Mouse (Mus musculus): Measurements from ENCODE around the gene Specc1. TPM values are rescaled to one million over a fixed set of nuclear protein-coding genes. Genes with fewer than 3 reads are reported as not detected.

Gene Specc1
- polyA plus RNA-seq, 1 experiment from 2014 or later = 15.7 TPM

- Histone ChIP-seq H3K9ac (no peak overlapping the region), H3K9me3 (no peaks in the 10 kb centered on the region), H3K36me3 (replicated peaks) (no peaks in the 10 kb centered on the region), H3K27me3 (no peaks in the 10 kb centered on the region), H3K4me1 (peaks cover 4% of the 10 kb centered on the region; the same call in 1 of the 2 replicates), H3K4me2 (no peak overlapping the region), H3K27ac (no peak overlapping the region), H3K4me3 (replicated peaks) (no peak overlapping the region)
- 72% methylated on average over 7 of the region's 7 CpGs for WGBS
- no peak for ATAC-seq (ENCODE audit: low FRiP score)
Measured at GRCm38 (mm10) chr11:61971441-61972221, 15.1 kb downstream of the Specc1 start.

GRCm38 (mm10) chr11:61974106-61974707 is 17.6 kb downstream of the Specc1 start:
- Histone ChIP-seq H3K9me3 (no peaks in the 10 kb centered on the region), H3K9ac (no peak overlapping the region), H3K36me3 (replicated peaks) (no peaks in the 10 kb centered on the region), H3K27ac (no peak overlapping the region), H3K27me3 (no peaks in the 10 kb centered on the region), H3K4me2 (no peak overlapping the region), H3K4me1 (peaks cover 4% of the 10 kb centered on the region; the same call in 1 of the 2 replicates), H3K4me3 (replicated peaks) (no peak overlapping the region)
- 76% methylated on average over 13 of the region's 13 CpGs for WGBS
- ATAC-seq (ENCODE audit: low FRiP score) = no peak

GRCm38 (mm10) chr11:61975783-61976182 is 19.2 kb downstream of the Specc1 start:
- Histone ChIP-seq H3K4me2 (no peak overlapping the region), H3K36me3 (replicated peaks) (no peaks in the 10 kb centered on the region), H3K4me1 (peaks cover 4% of the 10 kb centered on the region; the same call in 1 of the 2 replicates), H3K9me3 (no peaks in the 10 kb centered on the region), H3K27me3 (no peaks in the 10 kb centered on the region), H3K9ac (no peak overlapping the region), H3K27ac (no peak overlapping the region), H3K4me3 (replicated peaks) (no peak overlapping the region)
- WGBS = 84% methylated on average over 1 of the region's 1 CpGs
- ATAC-seq (ENCODE audit: low FRiP score) = no peak

- Histone ChIP-seq H3K4me2 (no peak overlapping the region), H3K36me3 (replicated peaks) (no peaks in the 10 kb centered on the region), H3K27ac (no peak overlapping the region), H3K4me3 (replicated peaks) (no peak overlapping the region), H3K9me3 (no peaks in the 10 kb centered on the region), H3K4me1 (no peaks in the 10 kb centered on the region), H3K9ac (no peak overlapping the region), H3K27me3 (no peaks in the 10 kb centered on the region)
- WGBS = 78% methylated on average over 2 of the region's 2 CpGs
- ATAC-seq (ENCODE audit: low FRiP score) = no peak
Measured at GRCm38 (mm10) chr11:61981285-61981684, 24.7 kb downstream of the Specc1 start.

GRCm38 (mm10) chr11:61982828-61983227 is 26.3 kb downstream of the Specc1 start:
- no peak overlapping the region for H3K9ac ChIP-seq
- no peaks in the 10 kb centered on the region for H3K36me3 ChIP-seq (replicated peaks)
- H3K4me2 ChIP-seq = no peak overlapping the region
- H3K4me3 ChIP-seq (replicated peaks) = no peak overlapping the region
- WGBS = 86% methylated on average over 9 of the region's 9 CpGs
- H3K27me3 ChIP-seq = no peaks in the 10 kb centered on the region
- no peak for ATAC-seq (ENCODE audit: low FRiP score)
- no peak overlapping the region for H3K27ac ChIP-seq
- H3K9me3 ChIP-seq = no peaks in the 10 kb centered on the region
- no peaks in the 10 kb centered on the region for H3K4me1 ChIP-seq

- 80% methylated on average over 4 of the region's 4 CpGs for WGBS
- Histone ChIP-seq H3K27me3 (no peaks in the 10 kb centered on the region), H3K4me2 (no peak overlapping the region), H3K4me3 (replicated peaks) (no peak overlapping the region), H3K4me1 (no peaks in the 10 kb centered on the region), H3K27ac (no peak overlapping the region), H3K36me3 (replicated peaks) (no peaks in the 10 kb centered on the region), H3K9me3 (no peaks in the 10 kb centered on the region), H3K9ac (no peak overlapping the region)
- ATAC-seq (ENCODE audit: low FRiP score) = no peak
Measured at GRCm38 (mm10) chr11:61986939-61987338, 30.4 kb downstream of the Specc1 start.

GRCm38 (mm10) chr11:61989647-61990046 is 33.1 kb downstream of the Specc1 start:
- 85% methylated on average over 9 of the region's 9 CpGs for whole genome bisulfite sequencing
- H3K9ac ChIP-seq = no peak overlapping the region

GRCm38 (mm10) chr11:61991576-61991975 is 35.0 kb downstream of the Specc1 start:
- WGBS = 78% methylated on average over 2 of the region's 2 CpGs

More at GRCm38 (mm10) chr11:61989647-61990046, 33.1 kb downstream of the Specc1 start:
- 0 out of 2 replicates have a peak, but pooled peaks cover 2% of the 10 kb centered on the region for H3K27me3 ChIP-seq
- no peak for ATAC-seq (ENCODE audit: low FRiP score)
- no peaks in the 10 kb centered on the region for H3K9me3 ChIP-seq
- no peak overlapping the region for H3K27ac ChIP-seq
- no peaks in the 10 kb centered on the region for H3K4me1 ChIP-seq
- H3K4me3 ChIP-seq (replicated peaks) = no peak overlapping the region
- no peaks in the 10 kb centered on the region for H3K36me3 ChIP-seq (replicated peaks)
- H3K4me2 ChIP-seq = no peak overlapping the region

GRCm38 (mm10) chr11:61992671-61993285 is 36.2 kb downstream of the Specc1 start:
- no peaks in the 10 kb centered on the region for H3K9me3 ChIP-seq
- WGBS = 93% methylated on average over 4 of the region's 4 CpGs
- H3K4me1 ChIP-seq = no peaks in the 10 kb centered on the region
- no peaks in the 10 kb centered on the region for H3K36me3 ChIP-seq (replicated peaks)
- no peak overlapping the region for H3K4me2 ChIP-seq
- no peak overlapping the region for H3K27ac ChIP-seq
- no peak overlapping the region for H3K9ac ChIP-seq
- ATAC-seq (ENCODE audit: low FRiP score) = no peak
- 0 out of 2 replicates have a peak, but pooled peaks cover 3% of the 10 kb centered on the region for H3K27me3 ChIP-seq
- no peak overlapping the region for H3K4me3 ChIP-seq (replicated peaks)

More at GRCm38 (mm10) chr11:61991576-61991975, 35.0 kb downstream of the Specc1 start:
- no peak overlapping the region for H3K4me2 ChIP-seq
- 0 out of 2 replicates have a peak, but pooled peaks cover 3% of the 10 kb centered on the region for H3K27me3 ChIP-seq
- ATAC-seq (ENCODE audit: low FRiP score) = no peak
- no peaks in the 10 kb centered on the region for H3K9me3 ChIP-seq
- no peak overlapping the region for H3K4me3 ChIP-seq (replicated peaks)
- H3K4me1 ChIP-seq = no peaks in the 10 kb centered on the region
- H3K9ac ChIP-seq = no peak overlapping the region
- H3K36me3 ChIP-seq (replicated peaks) = no peaks in the 10 kb centered on the region
- H3K27ac ChIP-seq = no peak overlapping the region

GRCm38 (mm10) chr11:61999501-61999900 is 42.9 kb downstream of the Specc1 start:
- Histone ChIP-seq H3K9me3 (no peaks in the 10 kb centered on the region), H3K36me3 (replicated peaks) (no peaks in the 10 kb centered on the region), H3K4me2 (no peak overlapping the region), H3K4me3 (replicated peaks) (no peak overlapping the region), H3K9ac (no peak overlapping the region), H3K27ac (no peak overlapping the region), H3K4me1 (no peaks in the 10 kb centered on the region), H3K27me3 (0 out of 2 replicates have a peak, but pooled peaks cover 2% of the 10 kb centered on the region)
- WGBS = 91% methylated on average over 8 of the region's 8 CpGs
- ATAC-seq (ENCODE audit: low FRiP score) = no peak

- no peak overlapping the region for H3K4me2 ChIP-seq
Measured at GRCm38 (mm10) chr11:62000099-62000498, 43.5 kb downstream of the Specc1 start.

GRCm38 (mm10) chr11:62001977-62002376 is 45.4 kb downstream of the Specc1 start:
- no peak overlapping the region for H3K9ac ChIP-seq
- no peaks in the 10 kb centered on the region for H3K36me3 ChIP-seq (replicated peaks)
- no peaks in the 10 kb centered on the region for H3K27me3 ChIP-seq
- H3K4me3 ChIP-seq (replicated peaks) = no peak overlapping the region
- 71% methylated on average over 4 of the region's 4 CpGs for WGBS
- no peaks in the 10 kb centered on the region for H3K4me1 ChIP-seq
- no peaks in the 10 kb centered on the region for H3K9me3 ChIP-seq
- H3K27ac ChIP-seq = no peak overlapping the region
- H3K4me2 ChIP-seq = no peak overlapping the region
- ATAC-seq (ENCODE audit: low FRiP score) = no peak

More at GRCm38 (mm10) chr11:62000099-62000498, 43.5 kb downstream of the Specc1 start:
- H3K9me3 ChIP-seq = no peaks in the 10 kb centered on the region
- no peak overlapping the region for H3K9ac ChIP-seq
- no peaks in the 10 kb centered on the region for H3K4me1 ChIP-seq
- no peaks in the 10 kb centered on the region for H3K27me3 ChIP-seq
- 87% methylated on average over 12 of the region's 12 CpGs for WGBS
- no peak for ATAC-seq (ENCODE audit: low FRiP score)
- no peak overlapping the region for H3K4me3 ChIP-seq (replicated peaks)
- no peaks in the 10 kb centered on the region for H3K36me3 ChIP-seq (replicated peaks)
- H3K27ac ChIP-seq = no peak overlapping the region
